Mouse (Mus musculus) ES-Bruce4 (cell line): ENCODE measurements around the gene Adipoq.

Source experiments
- CTCF ChIP-seq: IDR thresholded peaks from one replicate; pipeline ENCODE4 v1.8.1; 2011; ENCODE audit warnings: low read depth, low read length
- POLR2A ChIP-seq: IDR thresholded peaks from one replicate; pipeline ENCODE4 v1.8.1; 2011; ENCODE audit warnings: low read length; ENCODE audit not compliant: insufficient read depth

- TF ChIP-seq CTCF (no peak), POLR2A (no peak)
Measured at GRCm38 (mm10) chr16:23187983-23188382, 41.6 kb downstream of the Adipoq start.
